Mouse (Mus musculus): ENCODE results near the gene Ccdc63. TPM values are rescaled to one million over a fixed set of nuclear protein-coding genes. Genes with fewer than 3 reads are reported as not detected.
A peak's percentile ranks its signal among the peaks of the same experiment; 100 is the strongest.
"Not testable (repeated sequence)": the region's sequence is repeated elsewhere in the genome, so short reads cannot be mapped to it uniquely, and the experiment has no call there.

Gene Ccdc63
- polyA plus RNA-seq, 1 experiment from 2014 or later, result not detected

DNA sequence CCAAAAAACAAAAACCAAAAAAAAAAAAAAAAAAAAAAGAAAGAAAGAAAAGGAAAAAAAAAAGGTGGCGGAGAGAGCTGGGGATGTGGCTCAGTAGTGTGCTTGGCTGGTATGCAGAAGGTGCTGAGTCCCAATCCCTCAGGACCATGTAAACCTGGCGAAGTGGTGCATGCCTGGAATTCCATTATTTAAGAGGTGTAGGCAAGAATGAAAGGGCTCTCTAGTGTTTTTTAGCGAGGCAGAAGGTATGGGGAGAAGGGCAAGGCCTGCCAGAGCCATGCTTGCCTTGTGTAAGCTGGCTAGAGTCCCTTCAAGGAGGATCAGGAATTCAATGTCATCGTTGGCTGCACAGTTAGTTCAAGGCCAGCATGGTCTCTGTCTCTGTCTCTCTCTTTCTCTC is 4.2 kb upstream of the Ccdc63 start:
- 90% methylated on average over 4 of the region's 4 CpGs for WGBS
- Histone ChIP-seq H3K9ac (ENCODE audit: low read length) (no peak overlapping the region), H3K4me2 (ENCODE audit: low read length) (no peak overlapping the region), H3K4me1 (replicated peaks; ENCODE audit: control insufficient read depth, insufficient read depth, low read length) (peaks cover 6% of the 10 kb centered on the region; the same call in 1 of the 2 replicates), H3K27me3 (replicated peaks; ENCODE audit: control insufficient read depth, insufficient read depth, low read length) (no peaks in the 10 kb centered on the region), H3K4me3 (ENCODE audit: low read depth, low read length) (no peak overlapping the region), H3K36me3 (ENCODE audit: control insufficient read depth, insufficient read depth, low read length) (no peaks in the 10 kb centered on the region), H3K27ac (ENCODE audit: low read depth) (peak overlapping the region; percentile 81; the same call in 1 of the 2 replicates), H3K9me3 (ENCODE audit: control insufficient read depth, low read length) (no peaks in the 10 kb centered on the region)
- DNase-seq (ENCODE audit: low spot score), result no peak
- ATAC-seq (replicated peaks; ENCODE audit: low FRiP score, low TSS enrichment, low read depth), result no peak

DNA sequence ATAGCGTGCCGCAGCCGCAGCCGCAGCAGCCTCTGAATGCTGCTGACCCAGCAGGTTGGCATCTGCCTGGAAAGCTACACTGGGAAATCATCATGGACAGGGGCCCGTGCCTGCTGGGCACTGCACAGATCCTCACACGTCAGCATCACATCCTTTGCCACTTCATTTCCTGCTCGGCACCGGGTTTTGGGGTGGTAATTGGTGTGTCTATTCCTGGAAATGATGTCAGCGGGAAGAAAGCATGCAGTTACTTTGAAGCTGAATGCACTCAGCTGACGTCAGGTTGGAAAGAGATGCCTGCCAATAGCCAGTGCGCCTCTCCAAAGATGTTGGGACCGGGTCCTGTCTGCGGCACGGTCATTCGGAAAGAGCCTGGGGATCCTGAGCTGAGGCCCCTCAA is 2.9 kb upstream of the Ccdc63 start:
- H3K36me3 ChIP-seq (ENCODE audit: control insufficient read depth, insufficient read depth, low read length), result no peaks in the 10 kb centered on the region
- 84% methylated on average over 15 of the region's 15 CpGs for WGBS
- H3K4me1 ChIP-seq (replicated peaks; ENCODE audit: control insufficient read depth, insufficient read depth, low read length), result peaks cover 6% of the 10 kb centered on the region; the same call in 1 of the 2 replicates
- no peak for ATAC-seq (replicated peaks; ENCODE audit: low FRiP score, low TSS enrichment, low read depth)
- no peak overlapping the region for H3K4me3 ChIP-seq (ENCODE audit: low read depth, low read length)
- DNase-seq (ENCODE audit: low spot score), result no peak
- no peaks in the 10 kb centered on the region for H3K27me3 ChIP-seq (replicated peaks; ENCODE audit: control insufficient read depth, insufficient read depth, low read length)
- no peak overlapping the region for H3K4me2 ChIP-seq (ENCODE audit: low read length)
- no peak overlapping the region for H3K9ac ChIP-seq (ENCODE audit: low read length)
- no peak overlapping the region for H3K27ac ChIP-seq (ENCODE audit: low read depth)
- H3K9me3 ChIP-seq (ENCODE audit: control insufficient read depth, low read length), result no peaks in the 10 kb centered on the region

DNA sequence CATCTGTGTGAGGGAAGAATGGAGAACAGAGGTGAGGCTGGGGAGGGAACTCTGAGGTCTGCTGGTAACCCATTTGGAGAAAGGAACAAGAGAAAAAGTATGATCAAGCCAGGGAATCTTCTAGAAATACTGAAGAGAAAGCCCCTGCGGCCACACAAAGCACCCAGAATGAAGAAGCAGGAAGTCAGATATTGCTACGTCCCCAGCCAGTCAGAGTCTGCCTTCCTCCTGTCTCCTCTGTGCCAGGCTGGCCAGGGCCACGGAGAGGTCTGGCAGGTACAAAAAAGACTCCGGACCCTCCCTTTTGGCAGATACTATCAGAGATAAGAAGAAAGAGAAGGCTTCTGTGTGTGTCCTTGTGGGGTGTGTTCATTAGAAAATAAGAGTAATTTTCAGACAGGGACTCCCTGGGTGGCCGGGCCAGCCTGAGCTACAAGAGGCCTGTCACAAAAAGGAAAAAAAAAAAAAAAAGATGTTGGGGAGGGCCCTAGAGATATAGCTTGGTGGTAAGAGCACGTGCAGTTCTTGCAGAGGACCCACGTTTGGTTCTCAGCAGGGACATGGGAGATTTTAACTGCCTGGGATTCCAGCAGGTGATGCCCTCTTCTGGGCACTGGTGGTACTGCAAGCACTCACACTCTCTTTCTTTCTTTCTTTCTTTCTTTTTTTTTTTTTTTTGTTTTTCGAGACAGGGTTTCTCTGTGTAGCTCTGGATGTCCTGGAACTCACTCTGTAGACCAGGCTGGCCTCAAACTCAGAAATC is 1.8 kb upstream of the Ccdc63 start:
- peaks cover 6% of the 10 kb centered on the region; the same call in 1 of the 2 replicates for H3K4me1 ChIP-seq (replicated peaks; ENCODE audit: control insufficient read depth, insufficient read depth, low read length)
- 55% methylated on average over 8 of the region's 8 CpGs for WGBS
- DNase-seq (ENCODE audit: low spot score), result no peak

DNA sequence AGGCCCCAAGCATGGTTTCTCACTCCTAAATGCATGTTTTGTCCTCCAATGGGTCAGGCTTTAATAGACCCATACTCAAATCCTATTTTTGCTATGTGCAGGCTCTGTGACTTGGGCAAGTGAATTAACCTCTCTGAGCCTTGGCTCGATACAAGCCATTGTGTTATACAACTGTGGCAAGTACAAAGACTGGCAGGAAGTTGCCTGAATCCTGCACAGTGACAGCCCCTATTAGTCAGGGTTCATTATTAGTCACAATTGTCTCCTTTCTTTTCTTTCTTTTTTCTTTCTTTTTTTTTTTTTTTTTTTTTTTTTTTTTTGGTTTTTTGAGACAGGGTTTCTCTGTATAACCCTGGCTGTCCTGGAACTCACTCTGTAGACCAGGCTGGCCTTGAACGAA is 852 bp downstream of the Ccdc63 start:
- not testable (repeated sequence) for H3K4me1 ChIP-seq (replicated peaks; ENCODE audit: control insufficient read depth, insufficient read depth, low read length); DNase-seq (ENCODE audit: low spot score); ATAC-seq (replicated peaks; ENCODE audit: low FRiP score, low TSS enrichment, low read depth); H3K27ac ChIP-seq (ENCODE audit: low read depth); H3K27me3 ChIP-seq (replicated peaks; ENCODE audit: control insufficient read depth, insufficient read depth, low read length); H3K9ac ChIP-seq (ENCODE audit: low read length); H3K36me3 ChIP-seq (ENCODE audit: control insufficient read depth, insufficient read depth, low read length); H3K4me2 ChIP-seq (ENCODE audit: low read length); H3K4me3 ChIP-seq (ENCODE audit: low read depth, low read length); H3K9me3 ChIP-seq (ENCODE audit: control insufficient read depth, low read length)
- WGBS, result 80% methylated on average over 2 of the region's 2 CpGs

More for the DNA sequence above, 1.8 kb upstream of the Ccdc63 start:
- H3K9ac ChIP-seq (ENCODE audit: low read length), result no peak overlapping the region
- no peaks in the 10 kb centered on the region for H3K36me3 ChIP-seq (ENCODE audit: control insufficient read depth, insufficient read depth, low read length)
- H3K27ac ChIP-seq (ENCODE audit: low read depth), result no peak overlapping the region
- H3K4me2 ChIP-seq (ENCODE audit: low read length), result no peak overlapping the region
- no peaks in the 10 kb centered on the region for H3K9me3 ChIP-seq (ENCODE audit: control insufficient read depth, low read length)
- H3K4me3 ChIP-seq (ENCODE audit: low read depth, low read length), result no peak overlapping the region
- no peak for ATAC-seq (replicated peaks; ENCODE audit: low FRiP score, low TSS enrichment, low read depth)
- no peaks in the 10 kb centered on the region for H3K27me3 ChIP-seq (replicated peaks; ENCODE audit: control insufficient read depth, insufficient read depth, low read length)

- Histone ChIP-seq H3K9me3 (ENCODE audit: control insufficient read depth, low read length) (no peaks in the 10 kb centered on the region), H3K4me1 (replicated peaks; ENCODE audit: control insufficient read depth, insufficient read depth, low read length) (no peaks in the 10 kb centered on the region), H3K4me3 (ENCODE audit: low read depth, low read length) (no peak overlapping the region), H3K4me2 (ENCODE audit: low read length) (no peak overlapping the region), H3K9ac (ENCODE audit: low read length) (no peak overlapping the region), H3K27me3 (replicated peaks; ENCODE audit: control insufficient read depth, insufficient read depth, low read length) (no peaks in the 10 kb centered on the region), H3K36me3 (ENCODE audit: control insufficient read depth, insufficient read depth, low read length) (no peaks in the 10 kb centered on the region), H3K27ac (ENCODE audit: low read depth) (no peak overlapping the region)
- WGBS, result 72% methylated on average over 15 of the region's 15 CpGs
- no peak for DNase-seq (ENCODE audit: low spot score)
- no peak for ATAC-seq (replicated peaks; ENCODE audit: low FRiP score, low TSS enrichment, low read depth)
These were observed 1.8 kb downstream of the Ccdc63 start for GRCm38 (mm10) chr5:122138856-122139255.

GRCm38 (mm10) chr5:122136508-122137408 is 3.9 kb downstream of the Ccdc63 start:
- Histone ChIP-seq H3K4me2 (ENCODE audit: low read length) (no peak overlapping the region), H3K27me3 (replicated peaks; ENCODE audit: control insufficient read depth, insufficient read depth, low read length) (no peaks in the 10 kb centered on the region), H3K4me3 (ENCODE audit: low read depth, low read length) (no peak overlapping the region), H3K9me3 (ENCODE audit: control insufficient read depth, low read length) (no peaks in the 10 kb centered on the region), H3K36me3 (ENCODE audit: control insufficient read depth, insufficient read depth, low read length) (no peaks in the 10 kb centered on the region), H3K4me1 (replicated peaks; ENCODE audit: control insufficient read depth, insufficient read depth, low read length) (0 out of 2 replicates have a peak, but pooled peaks cover 5% of the 10 kb centered on the region), H3K9ac (ENCODE audit: low read length) (no peak overlapping the region), H3K27ac (ENCODE audit: low read depth) (no peak overlapping the region)
- 70% methylated on average over 14 of the region's 14 CpGs for WGBS
- DNase-seq (ENCODE audit: low spot score) (no peak), ATAC-seq (replicated peaks; ENCODE audit: low FRiP score, low TSS enrichment, low read depth) (no peak)

DNA sequence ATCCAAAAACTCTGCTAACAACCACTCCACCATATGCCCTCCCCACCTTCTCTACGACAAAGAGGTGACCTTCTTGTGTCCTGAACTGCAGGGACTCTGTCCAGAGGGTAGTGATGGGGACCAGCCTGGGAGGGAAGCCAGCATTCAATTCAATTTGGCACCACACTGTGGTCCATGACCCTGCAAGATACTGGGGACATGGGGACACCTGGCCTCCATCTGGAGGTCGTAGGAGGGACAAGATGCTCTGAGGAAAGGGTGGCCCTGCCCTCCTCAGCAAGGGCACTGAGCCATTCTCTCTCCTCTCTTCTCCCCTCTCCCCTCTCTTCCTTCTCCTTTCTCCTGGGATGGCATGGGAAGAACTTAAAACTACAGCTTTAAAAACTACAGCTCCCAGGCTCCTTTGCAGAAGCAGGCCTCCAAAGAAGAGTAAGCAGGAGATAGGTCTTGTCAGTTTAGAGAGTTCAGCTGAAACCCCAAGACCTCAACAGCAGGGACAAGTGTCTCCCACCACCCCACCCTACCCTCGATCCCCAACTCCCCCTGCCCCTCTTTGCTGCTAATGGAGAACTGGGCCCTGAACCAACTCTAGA is 5.2 kb downstream of the Ccdc63 start:
- no peak overlapping the region for H3K27ac ChIP-seq (ENCODE audit: low read depth)
- H3K36me3 ChIP-seq (ENCODE audit: control insufficient read depth, insufficient read depth, low read length), result no peaks in the 10 kb centered on the region
- H3K9me3 ChIP-seq (ENCODE audit: control insufficient read depth, low read length), result no peaks in the 10 kb centered on the region
- no peak for ATAC-seq (replicated peaks; ENCODE audit: low FRiP score, low TSS enrichment, low read depth)
- H3K9ac ChIP-seq (ENCODE audit: low read length), result no peak overlapping the region
- 82% methylated on average over 3 of the region's 3 CpGs for WGBS
- H3K4me1 ChIP-seq (replicated peaks; ENCODE audit: control insufficient read depth, insufficient read depth, low read length), result peaks cover 9% of the 10 kb centered on the region
- H3K27me3 ChIP-seq (replicated peaks; ENCODE audit: control insufficient read depth, insufficient read depth, low read length), result no peaks in the 10 kb centered on the region
- no peak overlapping the region for H3K4me2 ChIP-seq (ENCODE audit: low read length)
- H3K4me3 ChIP-seq (ENCODE audit: low read depth, low read length), result no peak overlapping the region
- no peak for DNase-seq (ENCODE audit: low spot score)

DNA sequence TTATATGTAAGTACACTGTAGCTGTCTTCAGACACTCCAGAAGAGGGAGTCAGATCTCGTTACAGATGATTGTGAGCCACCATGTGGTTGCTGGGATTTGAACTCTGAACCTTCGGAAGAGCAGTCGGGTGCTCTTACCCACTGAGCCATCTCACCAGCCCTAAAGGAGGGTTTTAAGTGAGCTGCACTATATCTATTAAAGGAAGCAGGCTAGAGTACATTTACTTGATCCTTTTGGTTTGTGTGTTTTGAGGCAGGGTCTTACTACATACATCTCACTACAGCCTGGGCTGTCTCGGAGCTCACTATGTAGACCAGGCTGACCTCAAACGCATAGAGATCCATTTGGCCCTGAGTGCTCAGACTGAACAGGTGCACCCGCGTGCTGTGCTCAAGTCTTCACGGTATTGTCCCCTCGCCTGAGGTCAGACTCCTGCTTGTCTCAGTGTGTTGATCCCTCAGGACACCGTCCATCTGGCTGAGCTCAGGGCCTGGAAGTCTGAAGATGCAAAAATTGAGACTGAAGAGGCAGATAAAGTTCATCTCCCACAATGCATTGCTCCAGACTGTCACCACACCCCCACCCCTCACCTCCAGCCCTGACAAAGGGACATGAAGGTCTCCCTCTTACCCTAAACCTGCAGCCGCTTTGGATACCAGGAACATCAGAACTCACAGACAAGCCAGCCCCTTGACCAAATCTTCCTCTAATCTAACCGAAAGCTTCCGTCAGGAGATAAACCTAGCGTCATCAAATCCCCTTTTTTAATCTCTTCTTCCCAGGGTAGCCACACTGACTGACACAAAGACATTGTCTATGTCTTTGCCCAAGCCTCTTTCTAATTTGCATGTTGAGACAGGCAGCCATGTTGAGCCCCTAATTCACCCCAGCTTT is 6.0 kb downstream of the Ccdc63 start:
- Histone ChIP-seq H3K9me3 (ENCODE audit: control insufficient read depth, low read length) (no peaks in the 10 kb centered on the region), H3K36me3 (ENCODE audit: control insufficient read depth, insufficient read depth, low read length) (no peaks in the 10 kb centered on the region)
- 87% methylated on average over 14 of the region's 14 CpGs for WGBS

More for the DNA sequence above, 6.0 kb downstream of the Ccdc63 start:
- Histone ChIP-seq H3K4me3 (ENCODE audit: low read depth, low read length) (no peak overlapping the region), H3K4me2 (ENCODE audit: low read length) (no peak overlapping the region), H3K27ac (ENCODE audit: low read depth) (no peak overlapping the region), H3K27me3 (replicated peaks; ENCODE audit: control insufficient read depth, insufficient read depth, low read length) (no peaks in the 10 kb centered on the region), H3K4me1 (replicated peaks; ENCODE audit: control insufficient read depth, insufficient read depth, low read length) (peaks cover 9% of the 10 kb centered on the region), H3K9ac (ENCODE audit: low read length) (no peak overlapping the region)
- DNase-seq (ENCODE audit: low spot score) (no peak), ATAC-seq (replicated peaks; ENCODE audit: low FRiP score, low TSS enrichment, low read depth) (no peak)

All from intestine, embryonic 14.5 days (tissue).